Mouse (Mus musculus) heart, embryonic 16.5 days (tissue): ENCODE data around the gene Pias3. TPM values are rescaled to one million over a fixed set of nuclear protein-coding genes. Genes with fewer than 3 reads are reported as not detected.

ENCODE experiments used
- ATAC-seq: fragments of 200-750 bp; cut with Nextera tagmentation; replicated peaks from 2 replicates; pipeline ENCODE4 v1.8.0; 2017; ENCODE audit warnings: moderate number of reproducible peaks; ENCODE audit not compliant: insufficient read depth, low FRiP score; ENCODE audit errors: extremely low read depth
- H3K27ac ChIP-seq: fragments of 300-500 bp; sonication (generic); 2 replicates; pipeline ENCODE4 v1.5.1; 2014; ENCODE audit warnings: mild to moderate bottlenecking, low read length, control low read depth, moderate library complexity
- H3K27me3 ChIP-seq: fragments of 300-500 bp; sonication (generic); 2 replicates; pipeline ENCODE4 v1.6.1; 2014; ENCODE audit warnings: low read length, mixed read lengths; ENCODE audit not compliant: control insufficient read depth, insufficient read depth
- H3K36me3 ChIP-seq: fragments of 300-500 bp; sonication (generic); 2 replicates; pipeline ENCODE4 v1.6.1; 2014; ENCODE audit not compliant: control insufficient read depth, insufficient read depth
- H3K4me1 ChIP-seq: fragments of 300-500 bp; sonication (generic); 2 replicates; pipeline ENCODE4 v1.6.1; 2014; ENCODE audit warnings: low read length, mixed read lengths; ENCODE audit not compliant: control insufficient read depth, insufficient read depth
- H3K4me2 ChIP-seq: fragments of 300-500 bp; sonication (generic); 2 replicates; pipeline ENCODE4 v1.6.1; 2014; ENCODE audit warnings: low read depth, mild to moderate bottlenecking, control low read depth, low read length
- H3K4me3 ChIP-seq: fragments of 300-500 bp; sonication (generic); 2 replicates; pipeline ENCODE4 v1.5.1; 2014; ENCODE audit warnings: mild to moderate bottlenecking, control low read depth, low read length
- H3K9ac ChIP-seq: fragments of 300-500 bp; sonication (generic); 2 replicates; pipeline ENCODE4 v1.6.1; 2014; ENCODE audit warnings: low read length, control low read depth
- H3K9me3 ChIP-seq: fragments of 300-500 bp; sonication (generic); replicated peaks from 2 replicates; pipeline ENCODE4 v1.6.1; 2016; ENCODE audit warnings: low read length; ENCODE audit not compliant: control insufficient read depth
- WGBS: fragments of 180-500 bp; shearing (Covaris S2); extraction: QIAGEN DNeasy Blood & Tissue Kit; methylation state at CpG from one replicate; pipeline ENCODE4 v1.1.7; 2014; 5-methylcytosine and 5-hydroxymethylcytosine counted together
- polyA plus RNA-seq: library from polyadenylated mRNA; unstranded; fragments of >200 nt; fragmentation: Nextera tagmentation; extraction: Ambion mirVana; gene quantifications from 2 replicates; pipeline ENCODE4 v1.2.1, GENCODE M21; 2015

Gene Pias3
- polyA plus RNA-seq, 1 experiment from 2014 or later, result 33.6 TPM

GRCm38 (mm10) chr3:96708684-96709064, 12.5 kb downstream of the Pias3 start:
- Histone ChIP-seq H3K4me2 (peak overlapping the region; percentile 99), H3K27me3 (no peaks in the 10 kb centered on the region), H3K9me3 (no peaks in the 10 kb centered on the region), H3K27ac (no peak overlapping the region), H3K36me3 (peaks cover 51% of the 10 kb centered on the region), H3K4me1 (peaks cover 6% of the 10 kb centered on the region), H3K4me3 (peak overlapping the region; percentile 62; the same call in 1 of the 2 replicates), H3K9ac (no peak overlapping the region; the same call in 1 of the 2 replicates)
- no peak for ATAC-seq
- WGBS, result 58% methylated on average over 2 of the region's 2 CpGs

- no peaks in the 10 kb centered on the region for H3K9me3 ChIP-seq
- H3K9ac ChIP-seq, result no peak overlapping the region
- H3K27ac ChIP-seq, result no peak overlapping the region
- H3K4me2 ChIP-seq, result no peak overlapping the region
- H3K4me1 ChIP-seq, result no peaks in the 10 kb centered on the region
- 84% methylated on average over 5 of the region's 5 CpGs for WGBS
- no peak for ATAC-seq
- no peak overlapping the region for H3K4me3 ChIP-seq
- H3K27me3 ChIP-seq, result no peaks in the 10 kb centered on the region
- peaks cover 60% of the 10 kb centered on the region for H3K36me3 ChIP-seq
Measured at GRCm38 (mm10) chr3:96714286-96714685, 18.1 kb downstream of the Pias3 start.

GRCm38 (mm10) chr3:96715854-96716253, 19.7 kb downstream of the Pias3 start:
- no peak overlapping the region for H3K4me3 ChIP-seq

GRCm38 (mm10) chr3:96719173-96719572, 23.0 kb downstream of the Pias3 start:
- Histone ChIP-seq H3K36me3 (peaks cover 23% of the 10 kb centered on the region), H3K4me1 (peaks cover 6% of the 10 kb centered on the region), H3K9ac (no peak overlapping the region), H3K4me2 (no peak overlapping the region), H3K27me3 (no peaks in the 10 kb centered on the region), H3K27ac (no peak overlapping the region), H3K9me3 (no peaks in the 10 kb centered on the region), H3K4me3 (no peak overlapping the region)
- no peak for ATAC-seq
- WGBS, result 45% methylated on average over 14 of the region's 14 CpGs

More at GRCm38 (mm10) chr3:96715854-96716253, 19.7 kb downstream of the Pias3 start:
- no peak overlapping the region for H3K4me2 ChIP-seq
- H3K4me1 ChIP-seq, result no peaks in the 10 kb centered on the region
- no peaks in the 10 kb centered on the region for H3K27me3 ChIP-seq
- WGBS, result 63% methylated on average over 2 of the region's 2 CpGs
- no peak overlapping the region for H3K9ac ChIP-seq
- no peaks in the 10 kb centered on the region for H3K9me3 ChIP-seq
- peaks cover 50% of the 10 kb centered on the region for H3K36me3 ChIP-seq
- H3K27ac ChIP-seq, result no peak overlapping the region
- peak; percentile 43; the same call in 1 of the 2 replicates for ATAC-seq

- H3K36me3 ChIP-seq, result no peaks in the 10 kb centered on the region
- peak within 1 kb of the TSS; percentile 91 for H3K9ac ChIP-seq
- peak within 1 kb of the TSS; percentile 88 for H3K27ac ChIP-seq
- H3K9me3 ChIP-seq, result no peaks in the 10 kb centered on the region
- 0% methylated on average over 48 of the region's 52 CpGs for WGBS
- H3K27me3 ChIP-seq, result no peaks in the 10 kb centered on the region
- peaks cover 25% of the 10 kb centered on the region for H3K4me1 ChIP-seq
- peak within 1 kb of the TSS; percentile 74 for H3K4me2 ChIP-seq
- peak within 1 kb of the TSS; percentile 90 for H3K4me3 ChIP-seq
- peak; percentile 99 for ATAC-seq
Measured at GRCm38 (mm10) chr3:96727343-96727827, 31.2 kb downstream of the Pias3 start, which contains the start of the genes Polr3c and Rnf115. Polr3c (minus strand) TSS chr3:96727628. Rnf115 (plus strand) TSS chr3:96727664.

GRCm38 (mm10) chr3:96727828-96728633, 31.8 kb downstream of the Pias3 start:
- Histone ChIP-seq H3K27me3 (no peaks in the 10 kb centered on the region), H3K9ac (peak overlapping the region; percentile 91), H3K9me3 (no peaks in the 10 kb centered on the region), H3K36me3 (no peaks in the 10 kb centered on the region), H3K27ac (peak overlapping the region; percentile 88), H3K4me3 (peak overlapping the region; percentile 90), H3K4me2 (peak overlapping the region; percentile 74), H3K4me1 (peaks cover 22% of the 10 kb centered on the region)
- WGBS, result 1% methylated on average over 42 of the region's 42 CpGs
- ATAC-seq, result peak; percentile 40

- H3K9ac ChIP-seq, result peak overlapping the region; percentile 91
- no peaks in the 10 kb centered on the region for H3K9me3 ChIP-seq
- ATAC-seq, result no peak
- peak overlapping the region; percentile 90 for H3K4me3 ChIP-seq
- peaks cover 22% of the 10 kb centered on the region for H3K4me1 ChIP-seq
- H3K27me3 ChIP-seq, result no peaks in the 10 kb centered on the region
- WGBS, result 40% methylated on average over 7 of the region's 7 CpGs
- H3K27ac ChIP-seq, result peak overlapping the region; percentile 88
- no peaks in the 10 kb centered on the region for H3K36me3 ChIP-seq
- H3K4me2 ChIP-seq, result peak overlapping the region; percentile 74
Measured at GRCm38 (mm10) chr3:96728634-96729402, 32.6 kb downstream of the Pias3 start.

- no peak overlapping the region for H3K27ac ChIP-seq
- H3K27me3 ChIP-seq, result no peaks in the 10 kb centered on the region
- H3K9ac ChIP-seq, result no peak overlapping the region
- no peaks in the 10 kb centered on the region for H3K36me3 ChIP-seq
- WGBS, result 48% methylated on average over 3 of the region's 3 CpGs
- ATAC-seq, result no peak
- no peaks in the 10 kb centered on the region for H3K9me3 ChIP-seq
- H3K4me3 ChIP-seq, result no peak overlapping the region
- H3K4me1 ChIP-seq, result peaks cover 23% of the 10 kb centered on the region
- H3K4me2 ChIP-seq, result no peak overlapping the region
Measured at GRCm38 (mm10) chr3:96729403-96729784, 33.2 kb downstream of the Pias3 start.
